Mouse (Mus musculus): Measurements from ENCODE around the gene Dab2ip.

The Dab2ip gene

GRCm38 (mm10) chr2:35764328-35764727 lies 206.3 kb downstream of the Dab2ip start:
- DNase-seq: no peak

GRCm38 (mm10) chr2:35767834-35768537 lies 209.9 kb downstream of the Dab2ip start:
- DNase-seq: peak; percentile 47

DNA sequence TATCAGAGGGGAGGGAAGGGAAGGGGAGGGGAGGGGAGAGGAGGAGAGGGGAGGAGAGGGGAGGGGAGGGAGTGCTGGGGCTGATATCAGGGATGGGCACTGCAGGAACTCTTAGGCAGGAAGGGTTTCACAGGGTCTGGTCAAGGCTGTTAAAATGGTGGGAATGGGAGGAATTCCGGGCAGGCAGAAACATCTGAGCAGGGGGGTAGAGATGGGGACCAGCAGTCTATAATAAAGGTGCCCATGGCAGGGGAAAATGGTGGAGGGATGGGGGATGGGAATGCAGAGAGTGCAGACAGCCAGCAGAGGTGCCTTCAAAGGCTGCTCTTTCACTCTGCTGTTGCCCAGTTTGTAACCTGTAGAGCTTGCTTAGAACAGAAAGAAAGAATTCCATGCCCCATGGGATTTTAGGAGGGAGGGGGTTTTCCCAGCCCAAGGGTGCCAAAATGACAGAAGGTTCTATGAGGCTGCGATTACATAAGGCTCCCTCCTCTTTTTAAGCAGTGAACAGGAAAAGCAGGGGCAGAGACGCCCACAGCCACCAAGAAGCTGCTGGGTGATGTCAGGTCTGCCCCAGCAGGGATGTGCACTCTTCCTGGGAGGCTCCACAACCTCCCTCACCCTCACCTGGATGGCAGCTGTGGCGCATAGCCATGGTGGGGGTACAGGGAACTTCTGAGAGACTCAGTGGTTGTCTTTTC lies 210.6 kb downstream of the Dab2ip start:
- peak; percentile 43 for DNase-seq

DNA sequence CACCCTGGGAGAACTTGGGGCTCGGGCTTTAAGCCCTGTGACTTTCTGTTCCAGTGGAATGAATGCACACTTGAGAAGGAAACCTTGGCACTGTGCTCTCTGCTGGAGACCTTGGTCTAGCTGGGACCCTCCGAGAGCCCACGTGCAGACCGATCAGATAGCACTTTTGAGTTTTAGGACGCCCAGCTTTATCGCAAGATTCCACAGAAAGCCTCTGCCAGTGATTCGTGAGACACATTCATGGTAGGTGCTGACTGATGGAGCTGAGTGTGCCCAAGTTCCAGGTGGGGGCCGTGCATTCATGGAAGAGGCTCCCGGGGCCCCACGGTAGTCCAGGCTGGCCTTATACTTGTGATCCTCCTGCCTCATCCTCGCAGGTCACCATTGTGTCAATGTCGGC lies 211.3 kb downstream of the Dab2ip start:
- DNase-seq: no peak

GRCm38 (mm10) chr2:35770541-35770940 lies 212.5 kb downstream of the Dab2ip start:
- DNase-seq: no peak

DNA sequence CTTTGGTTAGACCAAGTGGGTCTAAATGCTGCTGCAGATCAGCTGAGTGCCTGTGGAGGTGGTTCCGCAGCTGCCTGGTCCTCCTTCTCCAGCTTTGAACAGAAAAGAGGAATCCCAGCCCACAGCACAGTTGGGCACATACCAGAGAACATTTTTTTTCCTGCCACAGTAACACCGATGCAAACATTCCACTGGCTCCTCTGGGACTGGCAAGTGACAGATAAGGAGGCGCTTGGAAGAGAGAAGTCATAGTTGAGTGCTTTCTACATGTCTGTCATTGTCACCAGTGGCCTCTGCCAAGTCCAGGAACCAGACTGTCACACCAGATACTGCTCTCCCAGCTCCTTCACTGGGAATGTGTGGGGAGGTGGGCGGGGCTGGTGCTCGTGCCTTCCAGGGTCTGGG lies 217.6 kb downstream of the Dab2ip start:
- DNase-seq: no peak

DNA sequence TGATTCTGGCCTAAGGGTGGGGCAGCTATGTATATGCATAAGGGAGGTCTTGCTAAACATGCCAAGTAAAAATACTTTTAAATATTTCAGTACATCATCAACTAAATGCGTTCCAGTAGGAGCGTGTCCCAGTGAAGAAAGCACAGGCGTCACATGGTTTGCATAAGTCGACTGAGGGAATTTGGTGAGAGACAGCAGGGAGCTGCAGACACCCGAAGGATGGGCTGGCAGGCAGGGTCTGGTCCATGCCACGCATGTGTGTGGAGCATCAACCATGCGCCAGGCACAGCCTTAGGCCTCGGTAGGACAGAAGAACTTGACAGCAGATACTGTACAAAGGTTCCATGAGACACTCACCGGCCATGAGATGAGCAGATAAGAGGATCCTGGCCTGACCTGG lies 218.9 kb downstream of the Dab2ip start:
- no peak for DNase-seq

DNA sequence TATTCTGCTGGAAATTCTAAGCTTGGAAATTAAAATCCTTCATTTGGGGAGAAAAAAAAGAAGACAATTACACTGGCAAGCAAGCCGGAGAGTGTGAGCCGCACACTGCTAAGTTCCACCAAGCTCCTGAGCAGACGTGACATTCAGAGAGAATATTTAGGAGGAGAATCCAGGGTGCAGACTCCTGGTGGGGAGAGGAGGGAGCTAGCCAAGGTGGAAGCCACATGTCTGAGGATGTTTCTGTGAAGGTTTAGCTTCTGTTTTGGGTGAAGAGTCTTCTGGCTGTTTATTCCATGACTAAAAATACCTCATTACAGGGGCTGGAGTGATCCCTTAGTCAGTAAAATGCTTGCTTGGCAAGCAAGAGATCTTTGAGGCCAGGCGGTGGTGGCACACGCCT lies 221.2 kb downstream of the Dab2ip start:
- DNase-seq: no peak
